Mouse (Mus musculus) forebrain, embryonic 11.5 days (tissue): ENCODE measurements around the gene Txndc17. TPM values are rescaled to one million over a fixed set of nuclear protein-coding genes. Genes with fewer than 3 reads are reported as not detected.

ENCODE experiments used
- ATAC-seq: fragments of 200-750 bp; cut with Nextera tagmentation; replicated peaks from 2 replicates; pipeline ENCODE4 v1.8.0; 2017; ENCODE audit warnings: moderate TSS enrichment; ENCODE audit not compliant: low FRiP score
- DNase-seq: peaks from one replicate; pipeline ENCODE4 v3.0.0-alpha.2; 2017; ENCODE audit warnings: low spot score
- H3K27ac ChIP-seq: fragments of 300-500 bp; sonication (generic); 2 replicates; pipeline ENCODE4 v1.5.1; 2014; ENCODE audit warnings: low read depth, low read length
- H3K27me3 ChIP-seq: fragments of 300-500 bp; sonication (generic); 2 replicates; pipeline ENCODE4 v1.6.1; 2014; ENCODE audit warnings: mild to moderate bottlenecking, low read length, mixed read lengths; ENCODE audit not compliant: control insufficient read depth, insufficient read depth
- H3K36me3 ChIP-seq: fragments of 300-500 bp; sonication (generic); 2 replicates; pipeline ENCODE4 v1.6.1; 2014; ENCODE audit warnings: mild to moderate bottlenecking, low read length, moderate library complexity, mixed read lengths; ENCODE audit not compliant: control insufficient read depth, insufficient read depth
- H3K4me1 ChIP-seq: fragments of 300-500 bp; sonication (generic); replicated peaks from 2 replicates; pipeline ENCODE4 v1.6.1; 2014; ENCODE audit warnings: low read length, mixed read lengths; ENCODE audit not compliant: control insufficient read depth, insufficient read depth
- H3K4me2 ChIP-seq: fragments of 300-500 bp; sonication (generic); 2 replicates; pipeline ENCODE4 v1.6.1; 2014; ENCODE audit warnings: low read depth, mild to moderate bottlenecking, low read length, moderate library complexity, mixed read lengths; ENCODE audit not compliant: severe bottlenecking
- H3K4me3 ChIP-seq: fragments of 300-500 bp; sonication (generic); 2 replicates; pipeline ENCODE4 v1.5.1; 2014; ENCODE audit warnings: low read depth, low read length
- H3K9ac ChIP-seq: fragments of 300-500 bp; sonication (generic); 2 replicates; pipeline ENCODE4 v1.6.1; 2014; ENCODE audit warnings: low read length
- H3K9me3 ChIP-seq: fragments of 300-500 bp; sonication (generic); 2 replicates; pipeline ENCODE4 v1.6.1; 2016; ENCODE audit warnings: low read length, mixed read lengths; ENCODE audit not compliant: control insufficient read depth
- WGBS: fragments of 180-500 bp; shearing (Covaris S2); extraction: QIAGEN DNeasy Blood & Tissue Kit; methylation state at CpG from one replicate; pipeline ENCODE4 v1.1.7; 2014; 5-methylcytosine and 5-hydroxymethylcytosine counted together
- polyA plus RNA-seq: library from polyadenylated mRNA; unstranded; fragments of >200 nt; fragmentation: Nextera tagmentation; extraction: Ambion mirVana; gene quantifications from 2 replicates; pipeline ENCODE4 v1.2.1, GENCODE M21; 2014

Txndc17 gene
- polyA plus RNA-seq, 1 experiment from 2014 or later: 156 TPM

GRCm38 (mm10) chr11:72226020-72226791 is 18.9 kb downstream of the Txndc17 start:
- Histone ChIP-seq H3K4me3 (no peak overlapping the region), H3K27ac (no peak overlapping the region), H3K4me1 (0 out of 2 replicates have a peak, but pooled peaks cover 2% of the 10 kb centered on the region), H3K9me3 (no peaks in the 10 kb centered on the region), H3K9ac (no peak overlapping the region), H3K4me2 (no peak overlapping the region), H3K27me3 (no peaks in the 10 kb centered on the region), H3K36me3 (no peaks in the 10 kb centered on the region)
- DNase-seq (peak; percentile 48), ATAC-seq (no peak)
- WGBS: 53% methylated on average over 10 of the region's 10 CpGs

GRCm38 (mm10) chr11:72226901-72227300 is 19.6 kb downstream of the Txndc17 start:
- Histone ChIP-seq H3K4me3 (no peak overlapping the region), H3K27me3 (no peaks in the 10 kb centered on the region), H3K9ac (no peak overlapping the region), H3K9me3 (no peaks in the 10 kb centered on the region), H3K4me2 (no peak overlapping the region), H3K36me3 (no peaks in the 10 kb centered on the region), H3K4me1 (0 out of 2 replicates have a peak, but pooled peaks cover 2% of the 10 kb centered on the region), H3K27ac (no peak overlapping the region)
- DNase-seq (no peak), ATAC-seq (no peak)
- 91% methylated on average over 6 of the region's 6 CpGs for WGBS

- WGBS: 85% methylated on average over 4 of the region's 4 CpGs
- no peak for ATAC-seq
- no peak overlapping the region for H3K9ac ChIP-seq
- peak; percentile 45 for DNase-seq
- 0 out of 2 replicates have a peak, but pooled peaks cover 2% of the 10 kb centered on the region for H3K4me1 ChIP-seq
- no peak overlapping the region for H3K27ac ChIP-seq
- no peak overlapping the region for H3K4me2 ChIP-seq
- no peaks in the 10 kb centered on the region for H3K9me3 ChIP-seq
- no peaks in the 10 kb centered on the region for H3K36me3 ChIP-seq
- H3K27me3 ChIP-seq: no peaks in the 10 kb centered on the region
- H3K4me3 ChIP-seq: no peak overlapping the region
Observed at GRCm38 (mm10) chr11:72228513-72228912, 21.2 kb downstream of the Txndc17 start.

- WGBS: 86% methylated on average over 7 of the region's 7 CpGs
Observed at GRCm38 (mm10) chr11:72232068-72232467, 24.7 kb downstream of the Txndc17 start.

GRCm38 (mm10) chr11:72232991-72233390 is 25.6 kb downstream of the Txndc17 start:
- H3K9me3 ChIP-seq: no peaks in the 10 kb centered on the region
- H3K4me1 ChIP-seq: no peaks in the 10 kb centered on the region
- no peaks in the 10 kb centered on the region for H3K36me3 ChIP-seq
- H3K4me2 ChIP-seq: no peak overlapping the region
- H3K4me3 ChIP-seq: no peak overlapping the region
- no peak for ATAC-seq
- H3K27ac ChIP-seq: no peak overlapping the region
- peak; percentile 27 for DNase-seq
- H3K9ac ChIP-seq: no peak overlapping the region
- no peaks in the 10 kb centered on the region for H3K27me3 ChIP-seq
- WGBS: 77% methylated on average over 1 of the region's 1 CpGs

More at GRCm38 (mm10) chr11:72232068-72232467, 24.7 kb downstream of the Txndc17 start:
- H3K4me2 ChIP-seq: no peak overlapping the region
- no peak overlapping the region for H3K4me3 ChIP-seq
- no peak overlapping the region for H3K27ac ChIP-seq
- ATAC-seq (no peak), DNase-seq (peak; percentile 17)
- no peak overlapping the region for H3K9ac ChIP-seq
- H3K36me3 ChIP-seq: no peaks in the 10 kb centered on the region
- no peaks in the 10 kb centered on the region for H3K9me3 ChIP-seq
- H3K4me1 ChIP-seq: no peaks in the 10 kb centered on the region
- H3K27me3 ChIP-seq: no peaks in the 10 kb centered on the region

GRCm38 (mm10) chr11:72234013-72234412 is 26.7 kb downstream of the Txndc17 start:
- Histone ChIP-seq H3K27me3 (no peaks in the 10 kb centered on the region), H3K9me3 (no peaks in the 10 kb centered on the region), H3K36me3 (no peaks in the 10 kb centered on the region)

GRCm38 (mm10) chr11:72240062-72240860 is 32.9 kb downstream of the Txndc17 start:
- Histone ChIP-seq H3K27me3 (no peaks in the 10 kb centered on the region), H3K9ac (no peak overlapping the region), H3K4me2 (no peak overlapping the region), H3K4me3 (no peak overlapping the region), H3K27ac (no peak overlapping the region), H3K9me3 (no peaks in the 10 kb centered on the region), H3K36me3 (no peaks in the 10 kb centered on the region), H3K4me1 (no peaks in the 10 kb centered on the region)
- no peak for ATAC-seq
- DNase-seq: no peak
- WGBS: 76% methylated on average over 4 of the region's 4 CpGs

More at GRCm38 (mm10) chr11:72234013-72234412, 26.7 kb downstream of the Txndc17 start:
- WGBS: 78% methylated on average over 5 of the region's 5 CpGs
- no peak overlapping the region for H3K9ac ChIP-seq
- no peak overlapping the region for H3K4me2 ChIP-seq
- ATAC-seq: no peak
- no peak overlapping the region for H3K27ac ChIP-seq
- no peak overlapping the region for H3K4me3 ChIP-seq
- DNase-seq: peak; percentile 44
- H3K4me1 ChIP-seq: no peaks in the 10 kb centered on the region

- H3K4me3 ChIP-seq: no peak overlapping the region
- no peaks in the 10 kb centered on the region for H3K4me1 ChIP-seq
- no peak overlapping the region for H3K4me2 ChIP-seq
- WGBS: 81% methylated on average over 8 of the region's 8 CpGs
- H3K27me3 ChIP-seq: no peaks in the 10 kb centered on the region
- no peak for ATAC-seq
- no peaks in the 10 kb centered on the region for H3K36me3 ChIP-seq
- H3K9ac ChIP-seq: no peak overlapping the region
- no peaks in the 10 kb centered on the region for H3K9me3 ChIP-seq
- no peak for DNase-seq
- no peak overlapping the region for H3K27ac ChIP-seq
Observed at GRCm38 (mm10) chr11:72245196-72245753, 37.9 kb downstream of the Txndc17 start.
